Mouse (Mus musculus): ENCODE data around the gene Ankfy1. TPM values are rescaled to one million over a fixed set of nuclear protein-coding genes. Genes with fewer than 3 reads are reported as not detected.

Gene Ankfy1
- polyA plus RNA-seq, 1 experiment from 2014 or later, result 20.5 TPM

DNA sequence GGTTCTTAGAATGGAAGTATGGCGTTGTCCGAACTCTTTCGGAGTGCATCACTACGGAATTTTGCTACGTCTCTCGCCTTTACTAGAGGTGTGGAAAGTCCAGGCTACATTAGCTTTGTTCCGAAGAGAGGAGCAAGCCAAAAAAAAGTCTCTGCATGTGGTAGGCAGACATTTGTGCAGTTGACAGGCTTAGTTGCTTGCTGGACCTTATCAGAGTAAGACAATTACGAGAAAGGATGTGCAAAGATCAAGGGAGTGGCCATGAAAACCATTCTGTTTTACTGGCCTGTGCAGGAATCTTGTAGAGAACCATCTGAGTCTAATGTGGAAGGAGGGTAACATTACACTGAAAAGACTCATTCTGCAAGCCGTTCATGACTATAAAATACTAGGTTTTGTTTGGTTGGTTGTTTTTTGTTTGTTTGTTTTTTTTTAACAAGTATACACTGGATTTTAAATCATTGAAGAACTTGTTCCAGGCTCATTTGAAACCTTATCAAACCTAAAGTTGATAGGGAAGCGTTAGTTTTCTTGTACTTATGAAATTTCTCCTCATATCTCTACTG lies 107.0 kb downstream of the Ankfy1 start:
- peak overlapping the region; percentile 94 for H3K9ac ChIP-seq
- ATAC-seq (ENCODE audit: low read depth), result no peak
- peak overlapping the region; percentile 95 for H3K4me2 ChIP-seq
- no peak overlapping the region for H3K27ac ChIP-seq (replicated peaks)
- H3K4me3 ChIP-seq, result peak overlapping the region; percentile 93
- no peaks in the 10 kb centered on the region for H3K9me3 ChIP-seq
- peaks cover 28% of the 10 kb centered on the region for H3K4me1 ChIP-seq (replicated peaks)
- no peaks in the 10 kb centered on the region for H3K36me3 ChIP-seq
- H3K27me3 ChIP-seq, result no peaks in the 10 kb centered on the region
- WGBS, result 20% methylated on average over 10 of the region's 10 CpGs

DNA sequence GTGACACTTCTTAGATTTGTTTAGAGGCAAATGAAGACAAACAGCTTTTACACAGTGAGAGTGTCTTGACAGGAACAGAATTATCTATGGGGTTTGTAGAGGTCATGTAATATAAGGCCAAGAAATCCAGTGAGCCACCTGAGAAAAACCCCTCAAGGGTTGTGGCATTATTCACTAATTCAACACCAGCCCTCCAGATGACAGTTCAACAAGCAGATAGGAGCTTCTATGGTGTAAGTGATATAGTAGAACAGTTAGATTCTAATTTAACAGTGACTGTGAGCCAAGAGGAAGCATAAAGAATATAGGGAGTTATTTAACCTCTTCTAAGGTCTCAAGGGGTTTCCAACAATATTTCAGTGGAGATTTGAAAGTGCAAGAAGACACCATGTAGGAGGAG lies 108.3 kb downstream of the Ankfy1 start:
- Histone ChIP-seq H3K4me3 (no peak overlapping the region), H3K27ac (replicated peaks) (no peak overlapping the region), H3K9ac (no peak overlapping the region), H3K27me3 (no peaks in the 10 kb centered on the region), H3K4me2 (no peak overlapping the region), H3K4me1 (replicated peaks) (peaks cover 31% of the 10 kb centered on the region), H3K9me3 (no peaks in the 10 kb centered on the region), H3K36me3 (no peaks in the 10 kb centered on the region)
- ATAC-seq (ENCODE audit: low read depth), result no peak

DNA sequence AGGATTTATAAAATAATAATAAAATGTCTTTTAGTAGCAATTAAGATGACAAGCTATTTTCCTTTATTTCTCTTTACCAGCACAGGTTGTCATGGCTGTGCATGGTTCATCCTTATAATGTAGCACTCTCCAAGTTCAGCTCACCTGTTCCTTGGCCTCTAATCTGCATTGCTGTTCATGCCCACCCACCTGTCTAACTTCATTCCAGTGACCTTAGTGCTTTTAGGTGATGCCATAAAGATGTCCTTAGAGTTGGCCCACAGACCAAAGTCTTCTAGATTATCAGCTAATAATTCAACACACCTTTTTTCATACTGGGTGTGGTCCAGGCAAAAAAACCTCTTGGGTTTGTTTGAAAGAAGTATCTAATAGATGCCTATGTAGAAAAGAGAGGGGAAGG lies 111.4 kb downstream of the Ankfy1 start:
- Histone ChIP-seq H3K4me1 (replicated peaks) (peaks cover 26% of the 10 kb centered on the region), H3K9ac (no peak overlapping the region), H3K4me3 (no peak overlapping the region), H3K27me3 (no peaks in the 10 kb centered on the region), H3K4me2 (no peak overlapping the region), H3K27ac (replicated peaks) (no peak overlapping the region), H3K36me3 (no peaks in the 10 kb centered on the region), H3K9me3 (no peaks in the 10 kb centered on the region)
- no peak for ATAC-seq (ENCODE audit: low read depth)

DNA sequence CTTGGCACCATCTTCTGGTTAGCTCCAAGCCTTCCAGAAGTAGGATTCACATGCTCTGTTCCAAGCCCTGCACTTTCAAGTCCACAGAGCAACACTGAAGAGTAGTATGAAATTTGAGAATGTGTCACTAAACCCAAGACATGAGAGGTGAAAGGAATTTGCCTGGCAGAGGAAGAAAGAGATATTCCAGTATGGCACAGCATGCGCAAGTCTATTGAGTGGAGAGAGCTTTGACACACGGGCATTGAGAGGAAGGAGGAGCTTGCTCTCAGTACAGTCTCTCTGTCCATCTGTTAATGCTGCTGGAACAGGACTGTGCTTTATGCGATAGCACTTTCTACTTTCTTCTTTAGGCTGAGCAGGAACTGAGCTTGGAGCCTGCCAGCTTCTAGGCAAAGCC lies 113.2 kb downstream of the Ankfy1 start:
- Histone ChIP-seq H3K9me3 (no peaks in the 10 kb centered on the region), H3K27me3 (no peaks in the 10 kb centered on the region), H3K27ac (replicated peaks) (no peak overlapping the region), H3K9ac (no peak overlapping the region), H3K4me2 (no peak overlapping the region), H3K4me3 (no peak overlapping the region), H3K4me1 (replicated peaks) (peaks cover 14% of the 10 kb centered on the region), H3K36me3 (no peaks in the 10 kb centered on the region)
- no peak for ATAC-seq (ENCODE audit: low read depth)
- 84% methylated on average over 3 of the region's 3 CpGs for WGBS

DNA sequence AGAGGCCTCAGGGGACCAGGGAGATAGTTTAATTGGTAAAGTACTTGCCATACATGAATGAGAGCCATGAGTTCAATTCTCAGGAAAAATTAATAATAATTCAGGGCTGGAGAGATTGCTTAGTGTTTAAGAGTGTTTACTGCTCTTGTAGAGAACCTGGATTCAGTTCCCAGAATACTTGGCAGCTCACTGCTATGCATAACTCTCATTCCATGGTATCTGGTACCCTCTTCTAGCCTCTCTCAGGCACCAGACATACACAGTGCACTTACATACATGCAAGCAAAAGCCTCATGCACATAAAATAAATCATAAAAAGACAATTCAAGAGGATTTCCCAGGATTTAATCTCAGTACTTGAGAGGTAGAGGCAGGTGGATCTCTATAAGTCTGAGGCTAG lies 114.8 kb downstream of the Ankfy1 start:
- Histone ChIP-seq H3K9me3 (no peaks in the 10 kb centered on the region), H3K36me3 (no peaks in the 10 kb centered on the region), H3K27ac (replicated peaks) (no peak overlapping the region), H3K9ac (no peak overlapping the region), H3K27me3 (no peaks in the 10 kb centered on the region), H3K4me2 (no peak overlapping the region), H3K4me1 (replicated peaks) (peaks cover 9% of the 10 kb centered on the region), H3K4me3 (no peak overlapping the region)
- ATAC-seq (ENCODE audit: low read depth), result no peak

DNA sequence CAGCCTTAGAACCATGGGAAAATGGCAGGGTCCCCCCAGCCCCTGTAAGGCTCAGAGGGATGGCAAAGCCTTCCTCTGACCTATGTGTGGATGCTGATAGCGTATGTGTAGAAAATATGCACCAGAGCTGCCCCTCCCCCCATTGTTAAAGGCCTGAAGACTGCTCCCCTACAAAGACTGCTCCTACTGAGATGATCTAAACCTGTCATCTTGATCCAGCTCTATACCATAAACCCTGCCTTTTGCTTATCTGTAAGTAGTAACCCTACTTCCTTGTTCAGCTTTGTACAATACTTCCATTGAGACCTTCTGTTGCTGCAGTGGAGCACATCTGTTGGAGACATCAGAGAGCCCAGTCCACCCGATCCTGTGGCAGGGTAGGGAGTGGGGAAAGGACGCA lies 115.4 kb downstream of the Ankfy1 start:
- no peak overlapping the region for H3K27ac ChIP-seq (replicated peaks)
- no peak overlapping the region for H3K4me2 ChIP-seq
- no peak for ATAC-seq (ENCODE audit: low read depth)
- WGBS, result 89% methylated on average over 3 of the region's 3 CpGs
- no peaks in the 10 kb centered on the region for H3K36me3 ChIP-seq
- H3K9ac ChIP-seq, result no peak overlapping the region
- H3K4me3 ChIP-seq, result no peak overlapping the region
- no peaks in the 10 kb centered on the region for H3K9me3 ChIP-seq
- no peaks in the 10 kb centered on the region for H3K27me3 ChIP-seq
- peaks cover 9% of the 10 kb centered on the region for H3K4me1 ChIP-seq (replicated peaks)

DNA sequence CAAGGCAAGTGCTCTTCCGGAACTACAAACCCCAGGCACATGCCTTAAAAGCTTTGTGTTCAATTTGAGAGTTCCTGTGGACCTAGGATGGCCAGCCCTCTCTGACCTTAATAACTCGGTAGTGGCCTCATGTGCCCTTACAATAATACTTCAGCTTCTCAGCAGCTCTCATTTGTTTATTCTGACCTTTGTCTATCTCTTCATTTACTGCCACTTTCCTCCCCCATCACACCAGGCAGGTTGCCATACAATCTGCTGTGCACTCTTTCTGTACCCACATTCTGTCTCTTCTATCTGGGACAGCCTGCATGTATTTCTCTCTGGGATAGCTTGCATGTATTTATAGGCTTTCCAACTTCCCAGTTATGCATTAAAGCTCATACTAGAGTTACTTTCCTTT lies 116.8 kb downstream of the Ankfy1 start:
- Histone ChIP-seq H3K4me1 (replicated peaks) (peaks cover 9% of the 10 kb centered on the region), H3K27me3 (no peaks in the 10 kb centered on the region), H3K9me3 (no peaks in the 10 kb centered on the region), H3K27ac (replicated peaks) (no peak overlapping the region), H3K36me3 (no peaks in the 10 kb centered on the region), H3K4me3 (no peak overlapping the region), H3K9ac (no peak overlapping the region), H3K4me2 (no peak overlapping the region)
- no peak for ATAC-seq (ENCODE audit: low read depth)
- WGBS, result 80% methylated on average over 2 of the region's 2 CpGs

DNA sequence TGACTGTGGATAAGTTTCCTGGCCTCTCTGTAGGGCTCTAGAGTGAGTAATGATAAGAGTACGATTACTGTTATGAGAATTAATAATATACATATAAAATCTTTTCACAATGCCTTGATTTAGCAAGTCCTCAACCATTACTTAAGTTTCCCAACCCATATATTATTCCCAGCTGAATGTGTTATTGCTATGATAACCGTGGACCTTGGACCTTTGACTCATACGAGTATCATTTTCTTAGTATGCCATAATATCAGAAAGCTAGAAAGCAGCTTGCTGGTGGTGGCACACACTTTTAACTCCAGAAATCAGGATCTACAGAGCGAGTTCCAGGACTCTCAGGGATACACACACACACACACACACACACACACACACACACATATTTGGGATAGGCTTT lies 118.2 kb downstream of the Ankfy1 start:
- Histone ChIP-seq H3K4me2 (no peak overlapping the region), H3K9me3 (no peaks in the 10 kb centered on the region), H3K36me3 (no peaks in the 10 kb centered on the region), H3K4me3 (no peak overlapping the region), H3K27me3 (no peaks in the 10 kb centered on the region), H3K9ac (no peak overlapping the region), H3K27ac (replicated peaks) (no peak overlapping the region), H3K4me1 (replicated peaks) (peaks cover 8% of the 10 kb centered on the region)
- 85% methylated on average over 4 of the region's 4 CpGs for WGBS
- ATAC-seq (ENCODE audit: low read depth), result no peak

DNA sequence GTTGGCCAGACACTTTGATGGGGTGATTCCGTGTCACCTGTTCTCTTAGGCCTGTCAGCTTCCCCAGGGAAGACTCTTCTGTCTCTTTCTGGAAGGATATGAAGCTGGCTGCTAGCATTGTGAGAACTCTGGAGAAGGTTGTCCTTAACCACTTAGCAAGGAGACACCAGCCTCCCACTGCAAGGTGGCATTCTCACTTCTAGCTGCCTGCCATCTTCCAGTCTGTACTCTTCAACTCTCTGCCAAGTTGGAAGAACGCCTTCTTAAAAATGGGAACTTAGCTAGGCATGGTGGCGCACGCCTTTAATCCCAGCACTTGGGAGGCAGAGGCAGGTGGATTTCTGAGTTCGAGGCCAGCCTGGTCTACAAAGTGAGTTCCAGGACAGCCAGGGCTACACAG lies 123.9 kb downstream of the Ankfy1 start:
- no peaks in the 10 kb centered on the region for H3K9me3 ChIP-seq

DNA sequence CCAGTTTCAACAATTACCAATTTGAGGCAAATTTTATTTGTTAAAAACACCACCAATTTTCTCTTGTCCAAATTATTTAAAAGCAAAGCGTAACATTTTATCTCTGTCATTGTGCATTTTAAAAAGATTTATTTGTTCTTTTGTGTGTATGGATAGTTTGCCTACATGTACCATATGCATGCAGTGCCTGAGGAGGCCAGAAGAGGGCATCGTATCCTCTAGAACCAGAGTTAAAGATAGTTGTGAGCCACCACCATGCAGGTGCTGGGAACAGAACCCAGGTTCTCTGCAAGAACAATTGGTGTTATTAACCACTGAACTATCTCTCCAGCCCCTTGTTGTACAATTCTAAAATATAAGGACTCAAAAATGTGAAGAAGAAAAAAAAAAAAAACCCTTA lies 124.4 kb downstream of the Ankfy1 start:
- no peak overlapping the region for H3K9ac ChIP-seq
- no peak overlapping the region for H3K4me3 ChIP-seq
- H3K36me3 ChIP-seq, result peaks cover 5% of the 10 kb centered on the region
- 78% methylated on average over 2 of the region's 2 CpGs for WGBS
- H3K4me2 ChIP-seq, result no peak overlapping the region
- H3K27me3 ChIP-seq, result no peaks in the 10 kb centered on the region
- no peak overlapping the region for H3K27ac ChIP-seq (replicated peaks)
- no peaks in the 10 kb centered on the region for H3K9me3 ChIP-seq
- H3K4me1 ChIP-seq (replicated peaks), result no peaks in the 10 kb centered on the region
- no peak for ATAC-seq (ENCODE audit: low read depth)

More for the DNA sequence above, 123.9 kb downstream of the Ankfy1 start:
- H3K4me2 ChIP-seq, result no peak overlapping the region
- WGBS, result 98% methylated on average over 5 of the region's 5 CpGs
- no peak overlapping the region for H3K9ac ChIP-seq
- no peaks in the 10 kb centered on the region for H3K36me3 ChIP-seq
- H3K27me3 ChIP-seq, result no peaks in the 10 kb centered on the region
- no peak overlapping the region for H3K4me3 ChIP-seq
- no peaks in the 10 kb centered on the region for H3K4me1 ChIP-seq (replicated peaks)
- no peak for ATAC-seq (ENCODE audit: low read depth)
- H3K27ac ChIP-seq (replicated peaks), result no peak overlapping the region

DNA sequence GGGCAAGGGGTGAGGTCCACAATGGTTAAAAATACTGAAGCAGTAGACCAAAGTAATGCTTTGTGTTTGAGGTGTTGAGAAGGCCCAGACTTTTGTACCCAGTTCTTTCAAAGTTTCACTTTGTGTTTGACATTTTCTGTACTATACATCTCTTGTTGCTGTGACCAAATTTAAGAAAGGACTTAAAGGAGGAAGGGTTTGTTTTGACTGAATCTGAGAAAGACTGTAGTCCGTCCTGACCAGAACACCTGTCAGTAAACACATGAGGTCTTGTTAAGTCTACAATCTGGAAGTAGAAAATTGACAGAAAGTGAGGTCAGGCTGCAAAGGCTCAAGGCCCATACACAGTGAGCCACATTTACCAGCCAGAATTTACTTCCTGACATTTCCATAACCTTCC lies 127.1 kb downstream of the Ankfy1 start:
- H3K4me1 ChIP-seq (replicated peaks), result no peaks in the 10 kb centered on the region
- no peaks in the 10 kb centered on the region for H3K27me3 ChIP-seq
- no peak overlapping the region for H3K4me3 ChIP-seq
- no peak overlapping the region for H3K9ac ChIP-seq
- no peak overlapping the region for H3K4me2 ChIP-seq
- ATAC-seq (ENCODE audit: low read depth), result no peak
- 90% methylated on average over 1 of the region's 1 CpGs for WGBS
- no peaks in the 10 kb centered on the region for H3K9me3 ChIP-seq
- peaks cover 25% of the 10 kb centered on the region for H3K36me3 ChIP-seq
- no peak overlapping the region for H3K27ac ChIP-seq (replicated peaks)

DNA sequence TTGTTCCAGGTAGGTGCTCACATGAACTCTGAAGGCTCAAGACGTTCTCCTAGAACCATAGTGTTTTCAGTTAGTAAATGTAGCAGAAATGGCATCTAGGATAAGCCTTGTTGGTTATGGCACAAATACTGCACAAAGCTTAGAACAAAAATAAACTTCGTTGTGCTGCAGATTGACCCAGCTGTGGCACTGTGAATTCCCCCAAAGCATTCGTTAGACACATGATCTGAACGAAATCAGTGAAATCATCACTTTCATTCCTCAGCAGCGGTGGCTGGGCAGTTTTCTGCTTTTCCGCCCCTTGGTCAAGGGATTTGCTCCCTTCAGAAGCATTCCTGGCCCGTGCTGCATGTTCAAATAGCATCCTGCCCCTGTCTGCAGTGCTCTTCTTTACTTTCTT lies 128.3 kb downstream of the Ankfy1 start:
- Histone ChIP-seq H3K9ac (no peak overlapping the region), H3K4me3 (no peak overlapping the region), H3K27me3 (no peaks in the 10 kb centered on the region), H3K4me1 (replicated peaks) (no peaks in the 10 kb centered on the region), H3K9me3 (no peaks in the 10 kb centered on the region), H3K27ac (replicated peaks) (no peak overlapping the region), H3K4me2 (no peak overlapping the region), H3K36me3 (peaks cover 35% of the 10 kb centered on the region)
- WGBS, result 93% methylated on average over 7 of the region's 7 CpGs
- ATAC-seq (ENCODE audit: low read depth), result no peak

DNA sequence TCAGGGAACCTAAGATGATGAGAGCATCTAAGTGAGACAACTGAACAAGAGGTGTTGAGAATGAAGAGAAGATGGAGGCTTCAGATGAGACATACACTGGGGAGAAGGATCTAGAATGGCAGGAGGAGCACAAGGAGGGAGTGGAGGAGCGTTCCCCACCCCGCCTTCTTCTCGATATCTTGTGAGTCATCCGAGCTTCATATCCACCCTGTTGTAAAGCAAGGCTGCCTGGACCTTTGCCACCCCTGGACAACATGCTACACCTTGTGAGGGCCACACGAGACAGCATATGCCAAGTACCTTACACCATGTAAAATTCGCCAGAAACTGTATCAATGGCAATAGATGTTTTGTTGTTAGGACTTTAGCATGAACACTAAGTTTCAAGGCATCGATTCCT lies 131.2 kb downstream of the Ankfy1 start:
- 94% methylated on average over 7 of the region's 7 CpGs for WGBS
- no peak for ATAC-seq (ENCODE audit: low read depth)
- Histone ChIP-seq H3K9ac (no peak overlapping the region), H3K27ac (replicated peaks) (no peak overlapping the region), H3K9me3 (no peaks in the 10 kb centered on the region), H3K4me3 (no peak overlapping the region), H3K4me1 (replicated peaks) (no peaks in the 10 kb centered on the region), H3K27me3 (no peaks in the 10 kb centered on the region), H3K4me2 (no peak overlapping the region), H3K36me3 (peaks cover 59% of the 10 kb centered on the region)
